Mouse (Mus musculus): ENCODE measurements around the gene Maoa. TPM values are rescaled to one million over a fixed set of nuclear protein-coding genes. Genes with fewer than 3 reads are reported as not detected.

The Maoa gene
- 0.63 and 1.5 TPM in 2 replicates for total RNA-seq (2015; ENCODE audit: low replicate concordance)
- 0.28 and 0.85 TPM in 2 replicates for total RNA-seq (2017; ENCODE audit: low replicate concordance)

GRCm38 (mm10) chrX:16619034-16619929 lies at the start of gene Maoa:
Maoa (plus strand) TSS chrX:16619698.
- no peak for ATAC-seq (replicated peaks; ENCODE audit: low FRiP score, poor library complexity, severe bottlenecking)

DNA sequence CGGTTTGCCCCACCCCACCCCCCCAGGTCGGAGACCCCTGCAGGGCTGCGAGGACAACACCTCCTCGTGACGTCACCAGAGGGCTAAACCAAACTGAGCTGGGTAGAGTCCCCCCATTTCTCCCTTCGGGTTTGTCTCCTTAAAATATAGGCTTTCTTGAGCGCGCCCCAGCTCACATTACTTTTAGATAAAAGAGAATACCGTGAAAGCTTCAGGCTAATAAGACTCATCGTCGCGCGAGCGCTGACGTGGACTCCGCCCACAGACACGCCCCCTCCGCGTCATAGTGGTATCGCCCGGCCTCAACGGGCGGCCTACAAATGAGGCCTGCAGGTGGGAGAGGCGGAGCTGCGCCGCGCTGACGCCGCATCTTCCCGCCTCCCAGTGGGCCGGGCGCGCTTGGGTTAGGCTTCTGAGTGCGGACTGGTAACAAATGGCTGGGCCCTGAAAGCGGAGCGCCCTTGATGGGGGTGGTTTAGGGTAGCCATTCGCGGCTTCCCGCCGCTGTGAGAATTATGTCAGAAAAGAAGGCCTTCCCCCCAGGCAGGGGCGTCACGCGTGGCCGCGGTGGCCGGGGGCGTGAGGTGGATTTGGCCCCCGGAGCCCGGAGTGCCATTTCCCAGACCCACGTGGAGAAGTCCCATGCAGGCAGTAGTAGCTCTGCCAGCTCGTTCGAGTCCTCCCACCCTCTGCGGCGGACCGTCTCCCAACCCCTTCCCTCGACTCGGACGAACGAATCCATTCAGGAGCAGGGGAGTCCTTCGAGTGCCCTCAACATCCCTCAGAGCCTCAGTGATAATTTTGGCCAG lies 1.1 kb upstream of the Maoa start:
- ATAC-seq (replicated peaks; ENCODE audit: low FRiP score, poor library complexity, severe bottlenecking): peak; percentile 93

DNA sequence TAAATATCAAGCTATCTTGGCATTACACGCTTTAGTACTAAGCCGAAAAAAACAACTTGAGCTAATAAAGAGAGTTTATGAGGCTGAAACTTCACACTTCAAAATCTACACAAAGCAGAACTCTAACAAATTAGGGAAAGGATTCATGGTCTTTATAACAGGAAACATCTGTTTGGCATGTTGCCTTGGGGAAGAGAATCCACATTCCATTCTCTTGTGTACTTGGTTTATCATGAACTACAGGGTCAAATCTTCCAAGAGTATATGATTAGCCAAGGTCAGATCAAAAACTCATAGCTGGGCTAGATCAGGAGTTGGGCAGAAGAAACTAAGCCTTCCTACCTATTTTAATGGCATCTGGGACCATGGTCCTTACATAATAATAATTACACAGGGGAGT lies 37.0 kb downstream of the Maoa start:
- ATAC-seq (replicated peaks; ENCODE audit: low FRiP score, poor library complexity, severe bottlenecking): no peak

GRCm38 (mm10) chrX:16706094-16706493 lies 86.6 kb downstream of the Maoa start:
- no peak for ATAC-seq (replicated peaks; ENCODE audit: low FRiP score, poor library complexity, severe bottlenecking)

- no peak for ATAC-seq (replicated peaks; ENCODE audit: low FRiP score, poor library complexity, severe bottlenecking)
Measured at GRCm38 (mm10) chrX:16714033-16714432, 94.5 kb downstream of the Maoa start.

Other genes with a start within 250 kb of the Maoa start
- gene Cypt1, start 96.8 kb upstream of the Maoa start, total RNA-seq (2015; ENCODE audit: low replicate concordance): not detected in 2 replicates
- gene Cypt1, start 96.8 kb upstream of the Maoa start, total RNA-seq (2017; ENCODE audit: low replicate concordance): not detected in 2 replicates
- gene Maob, start 197.7 kb downstream of the Maoa start, total RNA-seq (2015; ENCODE audit: low replicate concordance): not detected in 2 replicates
- gene Maob, start 197.7 kb downstream of the Maoa start, total RNA-seq (2017; ENCODE audit: low replicate concordance): not detected in 2 replicates

Measured in erythroblast, adult 5-6 weeks (primary cell).